Mouse (Mus musculus) limb, embryonic 12.5 days (tissue): ENCODE results near the gene Arhgef1. TPM values are rescaled to one million over a fixed set of nuclear protein-coding genes. Genes with fewer than 3 reads are reported as not detected.

Experiments
- ATAC-seq: fragments of 200-750 bp; cut with Nextera tagmentation; 2 replicates; pipeline ENCODE4 v1.8.0; 2017; ENCODE audit warnings: low read depth, moderate TSS enrichment; ENCODE audit not compliant: insufficient number of reproducible peaks, insufficient read depth, low FRiP score, low TSS enrichment
- H3K27ac ChIP-seq: fragments of 300-500 bp; sonication (generic); 2 replicates; pipeline ENCODE4 v1.5.1; 2016; ENCODE audit warnings: mild to moderate bottlenecking, moderate library complexity
- H3K27me3 ChIP-seq: fragments of 300-500 bp; sonication (generic); 2 replicates; pipeline ENCODE4 v1.6.1; 2016; ENCODE audit warnings: mild to moderate bottlenecking, moderate library complexity
- H3K36me3 ChIP-seq: fragments of 300-500 bp; sonication (generic); 2 replicates; pipeline ENCODE4 v1.6.1; 2016; ENCODE audit warnings: mild to moderate bottlenecking, moderate library complexity
- H3K4me1 ChIP-seq: fragments of 300-500 bp; sonication (generic); replicated peaks from 2 replicates; pipeline ENCODE4 v1.6.1; 2016
- H3K4me2 ChIP-seq: fragments of 300-500 bp; sonication (generic); 2 replicates; pipeline ENCODE4 v1.6.1; 2016; ENCODE audit warnings: mild to moderate bottlenecking, moderate library complexity
- H3K4me3 ChIP-seq: fragments of 300-500 bp; sonication (generic); replicated peaks from 2 replicates; pipeline ENCODE4 v1.5.1; 2016; ENCODE audit warnings: mild to moderate bottlenecking
- H3K9ac ChIP-seq: fragments of 300-500 bp; sonication (generic); replicated peaks from 2 replicates; pipeline ENCODE4 v1.6.1; 2016; ENCODE audit warnings: mild to moderate bottlenecking, moderate library complexity
- H3K9me3 ChIP-seq: fragments of 300-500 bp; sonication (generic); 2 replicates; pipeline ENCODE4 v1.6.1; 2016; ENCODE audit warnings: mild to moderate bottlenecking, moderate library complexity
- WGBS: fragments of 180-500 bp; shearing (Covaris S2); methylation state at CpG from one replicate; pipeline ENCODE4 v1.1.7; 2016; 5-methylcytosine and 5-hydroxymethylcytosine counted together
- polyA plus RNA-seq: library from polyadenylated mRNA; unstranded; fragments of >200 nt; fragmentation: Nextera tagmentation; extraction: Ambion mirVana; gene quantifications from 2 replicates; pipeline ENCODE4 v1.2.1, GENCODE M21; 2016

The Arhgef1 gene
- polyA plus RNA-seq, 1 experiment from 2014 or later: 126 TPM

- H3K4me1 ChIP-seq: peaks cover 55% of the 10 kb centered on the region
- no peaks in the 10 kb centered on the region for H3K27me3 ChIP-seq
- peak overlapping the region; percentile 74 for H3K4me3 ChIP-seq
- H3K27ac ChIP-seq: peak overlapping the region; percentile 80
- H3K36me3 ChIP-seq: peaks cover 23% of the 10 kb centered on the region; the same call in 1 of the 2 replicates
- H3K4me2 ChIP-seq: peak overlapping the region; percentile 88
- H3K9ac ChIP-seq: peak overlapping the region; percentile 71; the same call in 1 of the 2 replicates
- H3K9me3 ChIP-seq: no peaks in the 10 kb centered on the region
- ATAC-seq: no peak
- 22% methylated on average over 3 of the region's 3 CpGs for WGBS
Observed at GRCm38 (mm10) chr7:24904936-24905335, 2.2 kb downstream of the Arhgef1 start.

- Histone ChIP-seq H3K4me3 (peak overlapping the region; percentile 22; the same call in 1 of the 2 replicates), H3K9me3 (no peaks in the 10 kb centered on the region), H3K27me3 (no peaks in the 10 kb centered on the region), H3K4me2 (peak overlapping the region; percentile 43), H3K9ac (peak overlapping the region; percentile 32; the same call in 1 of the 2 replicates), H3K27ac (peak overlapping the region; percentile 83), H3K36me3 (peaks cover 34% of the 10 kb centered on the region), H3K4me1 (peaks cover 55% of the 10 kb centered on the region)
- 28% methylated on average over 6 of the region's 6 CpGs for WGBS
- no peak for ATAC-seq
Observed at GRCm38 (mm10) chr7:24906551-24906950, 3.8 kb downstream of the Arhgef1 start.

GRCm38 (mm10) chr7:24907211-24907748, 4.6 kb downstream of the Arhgef1 start:
- Histone ChIP-seq H3K36me3 (peaks cover 41% of the 10 kb centered on the region), H3K4me3 (peak overlapping the region; percentile 22), H3K9me3 (no peaks in the 10 kb centered on the region), H3K4me1 (peaks cover 51% of the 10 kb centered on the region), H3K27me3 (no peaks in the 10 kb centered on the region), H3K9ac (peak overlapping the region; percentile 32; the same call in 1 of the 2 replicates), H3K27ac (peak overlapping the region; percentile 83), H3K4me2 (peak overlapping the region; percentile 43)
- ATAC-seq: no peak
- WGBS: 11% methylated on average over 13 of the region's 13 CpGs

GRCm38 (mm10) chr7:24912480-24912879, 9.8 kb downstream of the Arhgef1 start:
- no peak overlapping the region for H3K4me2 ChIP-seq
- 94% methylated on average over 14 of the region's 14 CpGs for WGBS
- H3K9ac ChIP-seq: no peak overlapping the region
- peaks cover 65% of the 10 kb centered on the region for H3K36me3 ChIP-seq
- H3K27me3 ChIP-seq: no peaks in the 10 kb centered on the region
- no peak for ATAC-seq
- no peak overlapping the region for H3K4me3 ChIP-seq
- no peaks in the 10 kb centered on the region for H3K9me3 ChIP-seq
- peaks cover 12% of the 10 kb centered on the region for H3K4me1 ChIP-seq
- H3K27ac ChIP-seq: no peak overlapping the region

GRCm38 (mm10) chr7:24918763-24919323, 16.1 kb downstream of the Arhgef1 start:
- no peaks in the 10 kb centered on the region for H3K27me3 ChIP-seq
- H3K4me3 ChIP-seq: no peak overlapping the region
- WGBS: 91% methylated on average over 20 of the region's 20 CpGs
- H3K36me3 ChIP-seq: peaks cover 73% of the 10 kb centered on the region
- H3K9ac ChIP-seq: no peak overlapping the region
- ATAC-seq: peak; percentile 53; the same call in 1 of the 2 replicates
- no peaks in the 10 kb centered on the region for H3K4me1 ChIP-seq
- no peak overlapping the region for H3K4me2 ChIP-seq
- no peaks in the 10 kb centered on the region for H3K9me3 ChIP-seq
- no peak overlapping the region for H3K27ac ChIP-seq

- H3K27me3 ChIP-seq: no peaks in the 10 kb centered on the region
- ATAC-seq: no peak
- H3K27ac ChIP-seq: no peak overlapping the region
- no peak overlapping the region for H3K4me2 ChIP-seq
- H3K9me3 ChIP-seq: no peaks in the 10 kb centered on the region
- H3K4me3 ChIP-seq: no peak overlapping the region
- WGBS: 90% methylated on average over 9 of the region's 9 CpGs
- no peaks in the 10 kb centered on the region for H3K4me1 ChIP-seq
- no peak overlapping the region for H3K9ac ChIP-seq
- H3K36me3 ChIP-seq: peaks cover 81% of the 10 kb centered on the region
Observed at GRCm38 (mm10) chr7:24919728-24920127, 17.0 kb downstream of the Arhgef1 start.

GRCm38 (mm10) chr7:24930475-24930874, 27.8 kb downstream of the Arhgef1 start:
- Histone ChIP-seq H3K4me2 (no peak overlapping the region), H3K4me1 (peaks cover 9% of the 10 kb centered on the region; the same call in 1 of the 2 replicates), H3K27ac (no peak overlapping the region), H3K4me3 (no peak overlapping the region), H3K9me3 (no peaks in the 10 kb centered on the region), H3K9ac (no peak overlapping the region), H3K27me3 (peaks cover 83% of the 10 kb centered on the region), H3K36me3 (peaks cover 24% of the 10 kb centered on the region)
- no peak for ATAC-seq
- WGBS: 61% methylated on average over 6 of the region's 6 CpGs

GRCm38 (mm10) chr7:24931651-24932050, 28.9 kb downstream of the Arhgef1 start:
- Histone ChIP-seq H3K4me3 (no peak overlapping the region), H3K9me3 (no peaks in the 10 kb centered on the region), H3K36me3 (peaks cover 12% of the 10 kb centered on the region), H3K27me3 (peaks cover 95% of the 10 kb centered on the region), H3K27ac (no peak overlapping the region), H3K4me1 (peaks cover 9% of the 10 kb centered on the region; the same call in 1 of the 2 replicates), H3K4me2 (no peak overlapping the region), H3K9ac (no peak overlapping the region)
- under 1% methylated on average over 15 of the region's 15 CpGs for WGBS
- no peak for ATAC-seq

- Histone ChIP-seq H3K9ac (no peak overlapping the region), H3K4me3 (peak overlapping the region; percentile 38; the same call in 1 of the 2 replicates), H3K36me3 (no peaks in the 10 kb centered on the region), H3K27ac (no peak overlapping the region), H3K27me3 (peaks cover 100% of the 10 kb centered on the region), H3K4me1 (peaks cover 9% of the 10 kb centered on the region), H3K9me3 (no peaks in the 10 kb centered on the region), H3K4me2 (no peak overlapping the region)
- 8% methylated on average over 6 of the region's 6 CpGs for WGBS
- ATAC-seq: no peak
Observed at GRCm38 (mm10) chr7:24943641-24944040, 40.9 kb downstream of the Arhgef1 start.

GRCm38 (mm10) chr7:24944257-24944950, 41.7 kb downstream of the Arhgef1 start, which contains the start of gene Gm4881:
TSS of gene Gm4881 (minus strand) at chr7:24944494.
- Histone ChIP-seq H3K9me3 (no peaks in the 10 kb centered on the region), H3K4me2 (peak within 1 kb of the TSS; percentile 61), H3K27ac (no peak within 1 kb of the TSS), H3K4me3 (peak within 1 kb of the TSS; percentile 38), H3K36me3 (no peaks in the 10 kb centered on the region), H3K27me3 (peaks cover 100% of the 10 kb centered on the region), H3K4me1 (peaks cover 9% of the 10 kb centered on the region), H3K9ac (peak within 1 kb of the TSS; percentile 45)
- under 1% methylated on average over 57 of the region's 72 CpGs for WGBS
- ATAC-seq: no peak

GRCm38 (mm10) chr7:24947316-24948048, 44.8 kb downstream of the Arhgef1 start:
- Histone ChIP-seq H3K4me3 (no peak overlapping the region), H3K4me1 (peaks cover 9% of the 10 kb centered on the region), H3K9ac (no peak overlapping the region), H3K27me3 (peaks cover 100% of the 10 kb centered on the region), H3K4me2 (no peak overlapping the region), H3K9me3 (no peaks in the 10 kb centered on the region), H3K36me3 (no peaks in the 10 kb centered on the region), H3K27ac (no peak overlapping the region)
- WGBS: 1% methylated on average over 7 of the region's 7 CpGs
- no peak for ATAC-seq
